Mouse (Mus musculus) embryonic facial prominence, embryonic 10.5 days (tissue): Measurements from ENCODE around the gene Zfp950. TPM values are rescaled to one million over a fixed set of nuclear protein-coding genes. Genes with fewer than 3 reads are reported as not detected.

Source experiments
- DNase-seq: peaks from one replicate; pipeline ENCODE4 v3.0.0-alpha.2; 2017; ENCODE audit warnings: low spot score
- H3K27ac ChIP-seq: fragments of 300-500 bp; sonication (generic); replicated peaks from 2 replicates; pipeline ENCODE4 v1.5.1; 2016; ENCODE audit warnings: mild to moderate bottlenecking
- H3K27me3 ChIP-seq: fragments of 300-500 bp; sonication (generic); replicated peaks from 2 replicates; pipeline ENCODE4 v1.6.1; 2016; ENCODE audit warnings: low read depth, mild to moderate bottlenecking; ENCODE audit not compliant: poor library complexity, severe bottlenecking
- H3K36me3 ChIP-seq: fragments of 300-500 bp; sonication (generic); replicated peaks from 2 replicates; pipeline ENCODE4 v1.6.1; 2016; ENCODE audit warnings: mild to moderate bottlenecking, moderate library complexity
- H3K4me1 ChIP-seq: fragments of 300-500 bp; sonication (generic); 2 replicates; pipeline ENCODE4 v1.6.1; 2016
- H3K4me3 ChIP-seq: fragments of 300-500 bp; sonication (generic); 2 replicates; pipeline ENCODE4 v1.5.1; 2016; ENCODE audit warnings: mild to moderate bottlenecking, moderate library complexity
- H3K9me3 ChIP-seq: fragments of 300-500 bp; sonication (generic); 2 replicates; pipeline ENCODE4 v1.6.1; 2016; ENCODE audit warnings: mild to moderate bottlenecking
- WGBS: fragments of 180-500 bp; shearing (Covaris S2); methylation state at CpG from one replicate; pipeline ENCODE4 v1.1.7; 2016; 5-methylcytosine and 5-hydroxymethylcytosine counted together
- polyA plus RNA-seq: library from polyadenylated mRNA; unstranded; fragments of >200 nt; fragmentation: Nextera tagmentation; extraction: Ambion mirVana; gene quantifications from 2 replicates; pipeline ENCODE4 v1.2.1, GENCODE M21; 2016

The Zfp950 gene
- polyA plus RNA-seq, 1 experiment from 2014 or later: 27.7 TPM

DNA sequence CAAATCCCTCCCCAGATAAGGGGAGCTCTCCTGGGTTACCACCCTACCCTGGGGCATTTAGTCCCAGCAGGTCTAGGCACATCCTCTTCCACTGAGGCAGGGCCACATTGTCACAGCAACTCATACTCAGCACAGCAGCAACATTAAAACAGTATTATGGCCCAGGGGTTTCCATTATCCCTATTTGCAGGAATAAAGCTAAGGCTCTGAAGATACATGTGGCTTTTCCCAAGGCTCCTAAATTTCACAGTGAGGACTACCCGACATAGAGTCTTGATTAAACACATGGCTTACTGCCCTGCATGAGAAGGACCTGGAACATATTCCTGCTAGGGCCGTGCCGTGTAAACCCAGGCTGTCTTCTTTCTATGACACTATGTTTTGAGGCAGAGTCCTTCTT is 51.6 kb downstream of the Zfp950 start:
- no peaks in the 10 kb centered on the region for H3K4me1 ChIP-seq
- WGBS: 91% methylated on average over 3 of the region's 3 CpGs
- no peaks in the 10 kb centered on the region for H3K27me3 ChIP-seq
- no peak overlapping the region for H3K27ac ChIP-seq
- DNase-seq: no peak
- H3K4me3 ChIP-seq: no peak overlapping the region
- H3K9me3 ChIP-seq: no peaks in the 10 kb centered on the region
- peaks cover 38% of the 10 kb centered on the region for H3K36me3 ChIP-seq

DNA sequence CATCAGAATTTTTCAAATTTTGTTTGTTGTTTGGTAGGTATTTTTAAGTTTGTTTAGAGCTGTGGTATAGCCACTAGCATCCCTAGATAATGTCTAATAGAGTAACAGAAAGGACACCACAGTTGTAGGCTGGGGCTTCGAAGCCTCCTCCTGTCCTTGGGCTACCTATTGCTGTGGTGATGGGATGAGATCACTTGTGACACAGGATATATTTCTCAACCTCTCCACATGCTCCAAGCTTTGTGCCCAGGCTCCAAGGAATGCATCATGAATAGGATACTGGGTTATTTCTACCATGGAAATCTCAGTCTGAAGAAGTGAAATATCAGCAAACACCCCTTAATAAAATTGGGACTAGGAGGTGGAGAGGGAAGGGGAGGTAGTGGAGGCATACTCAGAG is 52.9 kb downstream of the Zfp950 start:
- no peaks in the 10 kb centered on the region for H3K27me3 ChIP-seq
- no peaks in the 10 kb centered on the region for H3K9me3 ChIP-seq
- WGBS: 93% methylated on average over 1 of the region's 1 CpGs
- no peak overlapping the region for H3K27ac ChIP-seq
- DNase-seq: no peak
- no peaks in the 10 kb centered on the region for H3K4me1 ChIP-seq
- peaks cover 35% of the 10 kb centered on the region for H3K36me3 ChIP-seq
- no peak overlapping the region for H3K4me3 ChIP-seq

DNA sequence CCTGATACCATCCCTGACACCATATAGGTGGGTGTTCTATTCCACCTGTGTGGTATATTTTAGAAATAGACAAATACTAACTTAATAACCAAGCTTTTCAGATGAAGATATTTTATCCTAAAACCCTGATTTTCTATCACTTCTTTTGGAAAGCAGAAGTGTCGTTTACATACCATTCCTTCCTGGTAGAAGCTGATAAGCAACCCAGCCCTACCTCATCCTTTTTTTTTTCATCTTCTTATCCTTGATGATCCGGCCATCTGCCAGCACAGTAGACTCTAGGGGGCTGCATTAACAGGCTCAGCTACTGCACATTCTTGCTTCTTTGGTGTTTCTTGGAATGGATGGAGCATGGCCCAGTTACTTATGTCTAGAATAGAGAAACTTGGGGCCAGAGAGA is 55.4 kb downstream of the Zfp950 start:
- Histone ChIP-seq H3K27ac (no peak overlapping the region), H3K9me3 (no peaks in the 10 kb centered on the region), H3K4me3 (no peak overlapping the region), H3K4me1 (no peaks in the 10 kb centered on the region), H3K27me3 (no peaks in the 10 kb centered on the region), H3K36me3 (peaks cover 20% of the 10 kb centered on the region)
- WGBS: 84% methylated on average over 2 of the region's 2 CpGs
- no peak for DNase-seq

DNA sequence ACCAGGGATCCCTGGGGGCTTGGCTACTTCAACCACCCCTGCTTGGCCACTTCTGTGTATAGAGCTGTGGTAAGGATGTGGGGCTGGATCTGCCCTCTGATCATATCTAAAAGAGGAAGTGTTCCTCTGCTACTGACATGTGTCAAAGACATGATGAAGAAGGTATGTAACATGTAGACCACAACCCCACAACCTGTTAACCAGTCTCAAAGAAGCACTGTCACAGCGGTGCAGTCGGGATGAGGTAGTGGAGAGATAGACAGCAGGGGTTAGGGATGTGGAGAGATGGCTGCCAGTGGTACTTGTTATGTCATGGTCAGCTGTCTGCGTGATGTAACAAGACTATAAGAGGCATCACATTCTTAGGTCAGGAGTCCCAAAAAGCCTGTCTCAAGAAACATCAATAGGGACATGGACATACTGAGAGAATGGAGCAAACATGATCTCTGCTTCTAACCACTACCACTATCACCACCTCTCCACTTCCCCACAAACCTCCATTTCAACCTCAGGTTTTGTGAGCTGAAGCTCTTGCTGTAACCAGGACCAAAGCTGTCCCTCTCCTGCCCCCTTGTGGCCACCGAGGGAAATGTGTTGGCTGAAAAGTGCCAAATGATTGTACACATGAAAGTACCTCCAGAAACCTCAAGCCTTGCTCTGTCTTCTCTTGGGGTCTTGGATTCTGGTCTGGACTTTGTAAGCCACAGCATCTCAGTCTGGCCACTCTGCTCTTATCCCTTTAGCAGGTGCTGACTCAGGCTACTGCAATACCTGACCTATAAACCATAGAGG is 56.3 kb downstream of the Zfp950 start:
- Histone ChIP-seq H3K4me1 (no peaks in the 10 kb centered on the region), H3K27me3 (no peaks in the 10 kb centered on the region), H3K27ac (no peak overlapping the region), H3K9me3 (no peaks in the 10 kb centered on the region), H3K4me3 (no peak overlapping the region), H3K36me3 (peaks cover 20% of the 10 kb centered on the region)
- WGBS: 49% methylated on average over 4 of the region's 4 CpGs
- peak; percentile 88 for DNase-seq

DNA sequence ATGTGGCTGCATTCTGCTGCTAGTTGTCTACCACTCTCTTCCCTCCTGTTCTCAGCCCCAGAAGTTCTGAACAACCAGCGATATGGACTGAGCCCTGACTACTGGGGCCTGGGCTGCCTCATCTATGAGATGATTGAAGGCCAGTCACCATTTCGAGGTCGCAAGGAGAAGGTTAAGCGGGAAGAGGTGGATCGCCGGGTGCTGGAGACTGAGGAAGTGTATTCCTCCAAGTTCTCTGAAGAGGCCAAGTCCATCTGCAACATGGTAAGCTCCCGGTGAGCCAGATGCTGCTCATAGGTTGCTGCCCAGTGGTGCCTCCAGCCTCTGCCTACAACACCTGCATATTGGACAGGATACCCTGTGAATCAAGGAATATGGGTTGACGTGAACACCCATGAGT is 57.6 kb downstream of the Zfp950 start:
- Histone ChIP-seq H3K27ac (no peak overlapping the region), H3K27me3 (no peaks in the 10 kb centered on the region), H3K9me3 (no peaks in the 10 kb centered on the region), H3K36me3 (peaks cover 15% of the 10 kb centered on the region), H3K4me3 (no peak overlapping the region), H3K4me1 (no peaks in the 10 kb centered on the region)
- 92% methylated on average over 8 of the region's 8 CpGs for WGBS
- DNase-seq: no peak

DNA sequence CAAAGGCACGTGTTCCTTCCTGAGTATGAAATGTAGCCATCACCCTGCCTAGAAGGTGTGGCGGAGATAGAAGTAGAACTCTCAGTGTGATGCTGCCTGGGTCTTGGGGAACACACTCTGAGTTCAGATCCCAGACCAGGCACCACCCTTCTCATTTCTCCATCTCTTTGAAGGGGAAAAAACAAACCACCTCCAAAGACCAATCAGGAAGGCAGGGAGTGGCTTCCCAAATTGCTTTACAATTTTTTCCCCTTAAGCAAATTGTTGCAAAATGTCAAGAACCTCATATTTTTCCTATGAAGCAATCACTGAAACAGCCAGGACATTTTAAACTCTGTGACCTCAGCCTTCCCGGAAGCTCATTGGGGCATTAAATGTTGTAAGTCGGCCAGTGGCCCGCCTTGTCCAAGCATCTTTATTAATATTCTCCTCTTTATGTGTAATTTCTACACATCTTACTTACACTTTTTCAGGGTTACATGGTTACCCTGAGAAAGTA is 60.3 kb downstream of the Zfp950 start:
- Histone ChIP-seq H3K36me3 (peaks cover 16% of the 10 kb centered on the region), H3K27ac (no peak overlapping the region), H3K4me3 (no peak overlapping the region), H3K9me3 (no peaks in the 10 kb centered on the region), H3K27me3 (no peaks in the 10 kb centered on the region), H3K4me1 (no peaks in the 10 kb centered on the region)
- no peak for DNase-seq
- 92% methylated on average over 5 of the region's 5 CpGs for WGBS

DNA sequence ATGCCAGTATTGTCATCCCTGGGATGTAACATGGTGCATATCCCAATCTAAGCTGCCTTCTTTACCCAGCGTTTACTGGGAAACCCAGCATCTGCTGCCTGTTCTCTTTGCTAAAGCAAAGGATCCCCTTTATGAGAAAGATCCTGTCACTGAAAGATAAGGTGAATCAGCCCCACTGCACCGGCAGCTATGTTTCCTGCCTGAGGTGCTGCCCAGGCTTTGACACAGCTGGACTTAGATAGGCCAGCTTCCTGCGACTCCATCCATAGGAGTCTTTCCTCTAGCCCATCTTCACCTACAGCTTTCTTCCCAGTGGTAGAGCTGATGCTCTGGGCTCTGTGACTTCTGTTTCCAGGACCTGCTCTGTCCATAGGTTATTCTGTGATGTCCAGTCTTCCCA is 62.0 kb downstream of the Zfp950 start:
- H3K9me3 ChIP-seq: no peaks in the 10 kb centered on the region
- no peak overlapping the region for H3K27ac ChIP-seq
- H3K4me3 ChIP-seq: no peak overlapping the region
- no peaks in the 10 kb centered on the region for H3K27me3 ChIP-seq
- 89% methylated on average over 3 of the region's 3 CpGs for WGBS
- H3K36me3 ChIP-seq: peaks cover 12% of the 10 kb centered on the region
- no peak for DNase-seq
- no peaks in the 10 kb centered on the region for H3K4me1 ChIP-seq

DNA sequence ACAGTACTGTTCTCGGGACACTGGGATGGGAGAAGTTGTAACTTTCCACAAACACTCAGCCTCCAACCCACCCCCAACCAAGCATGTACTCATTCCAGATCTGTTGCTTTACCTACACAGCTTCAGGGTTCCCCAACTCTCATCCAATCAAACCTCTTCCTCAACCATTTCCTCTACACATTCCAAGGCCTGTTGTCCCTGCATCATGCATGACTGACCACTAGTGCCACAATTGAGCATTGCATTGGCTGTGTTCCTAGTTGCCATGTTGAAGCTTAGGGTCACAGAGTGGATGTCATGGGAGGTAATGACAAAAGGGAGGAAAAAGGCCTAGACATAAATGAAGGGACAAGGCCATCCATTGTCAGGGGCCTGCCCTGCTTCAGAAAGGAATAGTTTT is 75.6 kb downstream of the Zfp950 start:
- Histone ChIP-seq H3K27me3 (no peaks in the 10 kb centered on the region), H3K27ac (no peak overlapping the region), H3K36me3 (peaks cover 3% of the 10 kb centered on the region; the same call in 1 of the 2 replicates), H3K4me1 (peaks cover 9% of the 10 kb centered on the region), H3K4me3 (no peak overlapping the region), H3K9me3 (no peaks in the 10 kb centered on the region)
- DNase-seq: no peak
- 95% methylated on average over 1 of the region's 1 CpGs for WGBS

DNA sequence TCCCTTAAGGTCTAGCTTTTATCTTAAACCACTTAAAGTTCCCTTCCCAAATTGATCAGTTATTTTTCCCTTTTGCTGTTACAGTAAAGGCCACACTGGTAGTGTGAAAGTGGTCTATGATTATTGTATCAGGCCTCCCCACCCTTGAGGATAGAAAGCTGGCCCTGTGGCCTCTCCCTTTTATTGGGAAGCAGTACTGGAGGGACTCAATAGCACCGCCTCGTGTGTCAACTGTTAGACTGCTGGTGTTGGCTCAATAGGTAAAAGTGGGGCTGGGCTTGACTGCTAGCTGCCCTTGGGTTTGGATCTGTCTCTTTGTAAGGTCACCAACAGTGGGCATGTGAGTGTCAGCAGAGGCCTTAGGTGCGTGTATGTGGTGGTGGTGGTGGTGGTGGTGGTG is 76.3 kb downstream of the Zfp950 start:
- WGBS: 88% methylated on average over 3 of the region's 3 CpGs
- Histone ChIP-seq H3K27me3 (no peaks in the 10 kb centered on the region), H3K9me3 (no peaks in the 10 kb centered on the region), H3K4me3 (no peak overlapping the region), H3K36me3 (peaks cover 3% of the 10 kb centered on the region; the same call in 1 of the 2 replicates), H3K27ac (no peak overlapping the region), H3K4me1 (peaks cover 9% of the 10 kb centered on the region)
- no peak for DNase-seq

DNA sequence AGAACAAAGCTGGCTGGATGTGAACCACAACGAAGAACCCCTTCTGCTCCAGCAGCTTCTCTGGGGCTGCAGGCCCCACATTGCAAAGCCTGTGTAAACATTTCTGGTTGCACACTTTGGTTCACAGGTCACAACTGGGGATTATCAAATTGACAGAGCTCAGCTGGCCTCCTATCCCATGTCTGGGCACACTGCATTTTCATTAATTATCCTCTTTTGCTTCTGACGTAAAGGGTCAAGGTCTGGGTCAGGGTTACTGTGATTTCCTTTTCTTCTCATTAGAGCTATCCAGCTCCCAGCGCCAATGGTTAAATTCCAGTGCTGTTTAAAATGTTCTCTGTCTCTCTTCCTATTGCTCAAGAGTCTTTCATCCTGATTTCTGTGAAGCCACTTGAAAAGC is 83.1 kb downstream of the Zfp950 start:
- 14% methylated on average over 3 of the region's 3 CpGs for WGBS
- Histone ChIP-seq H3K4me1 (peaks cover 33% of the 10 kb centered on the region), H3K4me3 (no peak overlapping the region), H3K27me3 (no peaks in the 10 kb centered on the region), H3K9me3 (no peaks in the 10 kb centered on the region), H3K27ac (0 out of 2 replicates have a peak overlapping the region, but pooled peaks have one; percentile 60), H3K36me3 (no peaks in the 10 kb centered on the region)
- DNase-seq: peak; percentile 56

DNA sequence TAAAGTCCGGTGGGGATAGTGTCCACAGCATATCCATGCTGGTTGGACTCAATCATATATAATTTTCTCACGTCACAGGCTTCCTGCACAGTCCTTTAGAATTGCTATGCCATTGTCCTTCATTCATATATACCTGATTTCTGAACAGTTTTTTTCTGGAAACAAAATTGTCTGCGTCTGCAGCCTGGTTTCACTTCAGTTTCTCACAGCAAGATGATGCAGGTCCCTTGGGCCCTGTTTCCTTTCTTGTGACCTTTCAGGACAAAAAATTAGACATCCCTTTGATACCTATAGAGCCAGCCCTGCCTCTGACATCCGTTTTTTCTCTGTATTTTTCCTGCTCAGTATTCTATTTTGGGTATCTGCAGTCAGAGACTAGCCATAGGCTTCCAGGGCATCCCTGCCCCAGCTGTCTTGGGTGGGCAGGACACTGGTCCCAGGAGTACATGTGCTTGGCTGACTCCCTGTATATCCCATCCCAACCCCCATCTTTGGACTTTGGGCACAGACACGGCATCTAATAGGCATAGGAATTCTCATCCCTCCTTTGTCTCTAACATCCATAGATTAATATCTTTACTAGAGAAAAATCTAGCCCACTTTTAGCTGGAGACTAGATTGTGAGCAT is 83.7 kb downstream of the Zfp950 start:
- no peaks in the 10 kb centered on the region for H3K9me3 ChIP-seq
- no peaks in the 10 kb centered on the region for H3K36me3 ChIP-seq
- no peaks in the 10 kb centered on the region for H3K27me3 ChIP-seq
- WGBS: 62% methylated on average over 5 of the region's 5 CpGs
- H3K4me1 ChIP-seq: peaks cover 33% of the 10 kb centered on the region
- no peak for DNase-seq
- peak overlapping the region; percentile 60 for H3K27ac ChIP-seq
- no peak overlapping the region for H3K4me3 ChIP-seq

DNA sequence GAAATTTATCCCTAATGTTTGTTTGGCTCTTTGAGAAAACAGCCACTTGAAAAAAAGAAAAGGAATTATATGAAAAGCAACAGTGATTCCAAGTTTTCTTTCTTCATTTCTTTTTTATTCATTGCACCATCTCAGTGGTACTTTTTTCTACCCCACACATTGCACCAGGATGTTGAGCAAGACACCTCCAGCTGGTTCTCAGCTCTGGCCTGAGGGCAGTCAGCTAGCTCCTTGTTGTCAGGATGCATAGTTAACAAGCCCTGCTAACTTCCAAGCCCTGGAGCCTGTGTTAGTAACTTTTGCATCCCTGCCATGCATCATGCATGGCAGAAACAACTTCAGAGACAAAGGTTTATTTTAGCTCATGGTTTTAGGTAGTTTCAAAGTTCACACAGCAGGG is 87.9 kb downstream of the Zfp950 start:
- Histone ChIP-seq H3K27me3 (no peaks in the 10 kb centered on the region), H3K36me3 (no peaks in the 10 kb centered on the region), H3K27ac (no peak overlapping the region), H3K4me1 (peaks cover 15% of the 10 kb centered on the region), H3K4me3 (no peak overlapping the region), H3K9me3 (no peaks in the 10 kb centered on the region)
- no peak for DNase-seq

DNA sequence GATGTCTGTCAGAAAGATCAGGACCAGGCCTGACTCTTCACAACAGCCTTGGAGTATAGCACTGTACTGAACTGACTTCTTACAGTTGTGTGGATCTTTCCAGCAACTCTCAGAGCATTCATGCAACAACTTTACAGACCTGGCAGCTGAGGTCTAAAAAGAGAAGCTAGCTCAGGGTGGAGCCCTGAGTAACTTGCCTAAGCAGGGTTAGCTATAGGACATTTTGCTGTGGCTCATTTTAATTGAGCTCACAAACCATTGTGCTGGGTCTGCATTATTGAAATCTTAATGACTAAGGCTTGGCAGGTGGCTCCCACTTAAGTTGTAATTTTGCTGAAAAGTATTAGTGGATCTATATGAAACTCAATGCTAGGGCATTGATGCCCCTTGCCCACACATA is 88.6 kb downstream of the Zfp950 start:
- Histone ChIP-seq H3K4me1 (peaks cover 7% of the 10 kb centered on the region), H3K36me3 (no peaks in the 10 kb centered on the region), H3K4me3 (no peak overlapping the region), H3K9me3 (no peaks in the 10 kb centered on the region), H3K27me3 (no peaks in the 10 kb centered on the region), H3K27ac (no peak overlapping the region)
- DNase-seq: no peak
